Mouse (Mus musculus) stomach, postnatal 0 days (tissue): Measurements from ENCODE around the gene Stx19.
A peak's percentile ranks its signal among the peaks of the same experiment; 100 is the strongest.

Source experiments
- CTCF ChIP-seq: IDR thresholded peaks from 2 replicates; pipeline ENCODE4 v1.5.1; 2016; ENCODE audit warnings: antibody characterized with exemption, low read depth, mild to moderate bottlenecking, moderate library complexity
- EP300 ChIP-seq: optimal IDR thresholded peaks from 2 replicates; pipeline ENCODE3; 2016; ENCODE audit warnings: antibody characterized with exemption

- peak; percentile 66 for TF ChIP-seq CTCF
- TF ChIP-seq EP300: no peak
Observed at GRCm38 (mm10) chr16:62858018-62858417, 43.5 kb downstream of the Stx19 start.
